ENCODE assay signal across 22 mouse cellular contexts in the genomic region with DNA sequence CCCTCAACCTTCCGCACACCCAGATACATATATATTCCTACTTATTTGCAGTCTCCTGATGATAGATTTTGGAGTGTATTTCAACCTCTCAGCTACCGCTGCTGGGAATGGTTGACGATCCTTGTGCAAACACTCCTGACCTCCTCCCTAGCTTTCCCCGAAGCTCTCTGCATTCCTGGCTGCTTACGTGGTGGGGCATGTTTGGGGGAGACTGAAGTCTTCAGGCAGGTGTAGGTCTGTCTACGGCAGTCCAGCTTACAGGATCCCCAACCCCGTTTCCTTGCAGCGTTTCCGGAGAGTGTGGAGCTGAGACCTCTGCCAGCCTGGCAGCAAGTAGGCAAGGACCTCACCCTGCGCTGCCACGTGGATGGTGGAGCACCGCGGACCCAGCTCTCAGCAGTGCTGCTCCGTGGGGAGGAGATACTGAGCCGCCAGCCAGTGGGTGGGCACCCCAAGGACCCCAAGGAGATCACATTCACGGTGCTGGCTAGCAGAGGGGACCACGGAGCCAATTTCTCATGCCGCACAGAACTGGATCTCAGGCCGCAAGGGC. TPM values are rescaled to one million over a fixed set of nuclear protein-coding genes. Genes with fewer than 3 reads are reported as not detected.
DNase-seq lines count a peak whose midpoint lies in the region; ATAC-seq lines count a peak whose summit lies in the region.
"Had no signal": no experiment of that assay in that cellular context is flagged by ENCODE, and none has a peak within 500 bp of the region (broad histone marks: within the 10 kb centered on the region; RNA-seq: fewer than 3 reads in every experiment).

No protein-coding gene starts in this region.

- no peaks in the 10 kb centered on the region for H3K36me3 ChIP-seq in heart, embryonic 11.5 days (ENCODE audit: control insufficient read depth, insufficient read depth, low read length)
- H3K36me3 ChIP-seq: embryonic facial prominence, embryonic 12.5 days; midbrain, embryonic 15.5 days had no signal

- peaks cover 12% of the 10 kb centered on the region for H3K4me1 ChIP-seq in heart, embryonic 11.5 days (ENCODE audit: control insufficient read depth, insufficient read depth, low read length)

- H3K27me3 ChIP-seq in heart, embryonic 11.5 days (ENCODE audit: control insufficient read depth, insufficient read depth, low read length) = peaks cover 36% of the 10 kb centered on the region
- H3K27me3 ChIP-seq: CH12.LX had no signal

- no peak overlapping the region for H3K27ac ChIP-seq in heart, embryonic 11.5 days (ENCODE audit: low read depth, low read length)
- H3K27ac ChIP-seq: embryonic facial prominence, embryonic 12.5 days; gastrocnemius, adult 2 months; hindbrain, embryonic 14.5 days; limb, embryonic 15.5 days; midbrain, embryonic 15.5 days had no signal

- no peak overlapping the region for H3K9ac ChIP-seq in heart, embryonic 11.5 days (ENCODE audit: low read depth, low read length)
- H3K9ac ChIP-seq: embryonic facial prominence, embryonic 12.5 days; hindbrain, embryonic 14.5 days; limb, embryonic 15.5 days; midbrain, embryonic 15.5 days had no signal

- DNase-seq in heart, adult 11 months = peak; percentile 90
- DNase-seq in urinary bladder, postnatal 14 days (ENCODE audit: low spot score) = peak; percentile 70
- no peak for DNase-seq in urinary bladder, postnatal 25 days (ENCODE audit: low spot score)
- peak; percentile 78 for DNase-seq in lung, postnatal 36 days
- no peak for DNase-seq in adrenal gland, postnatal 4 days (ENCODE audit: low spot score in 2 of 2)
- DNase-seq in cerebellum, postnatal 14 days = no peak
- DNase-seq: adrenal gland, adult 8-10 months; cerebellum, adult 11 months; gastrocnemius, adult 2 months; heart, adult 18-20 months; kidney, adult 8-10 months; kidney, postnatal 36 days; retina, postnatal 1 day; right cerebral cortex, postnatal 4 days had no signal

- H3K4me3 ChIP-seq in heart, embryonic 11.5 days (ENCODE audit: low read depth, low read length) = no peak overlapping the region
- H3K4me3 ChIP-seq: embryonic facial prominence, embryonic 12.5 days; gastrocnemius, adult 2 months; limb, embryonic 15.5 days; midbrain, embryonic 15.5 days had no signal

- 67% methylated on average over 19 of the region's 19 CpGs for WGBS in heart, embryonic 11.5 days (ENCODE audit: insufficient replicate concordance)

- no peak for ATAC-seq in heart, embryonic 11.5 days (replicated peaks; ENCODE audit: insufficient number of reproducible peaks, low FRiP score, low TSS enrichment)
- no peak for ATAC-seq in megakaryocyte, adult 5-6 weeks (ENCODE audit: poor library complexity, severe bottlenecking)
- ATAC-seq: midbrain, embryonic 15.5 days had no signal

- no peaks in the 10 kb centered on the region for H3K9me3 ChIP-seq in heart, embryonic 11.5 days (replicated peaks; ENCODE audit: control insufficient read depth, low read length)
- H3K9me3 ChIP-seq: embryonic facial prominence, embryonic 12.5 days; limb, embryonic 15.5 days; midbrain, embryonic 15.5 days had no signal

- H3K4me2 ChIP-seq in heart, embryonic 11.5 days = no peak overlapping the region
- H3K4me2 ChIP-seq: embryonic facial prominence, embryonic 12.5 days; hindbrain, embryonic 14.5 days; limb, embryonic 15.5 days; midbrain, embryonic 15.5 days had no signal

RNA-seq across cellular contexts. Expression of a gene that starts 3.8 kb away (rescaled TPM):
- polyA plus RNA-seq in heart, embryonic 11.5 days (2014; fragmentation: Nextera tagmentation; extraction: Ambion mirVana) = 18.9 and 25.4 TPM in 2 replicates
- 0.91 and 1.1 TPM in 2 replicates for total RNA-seq in megakaryocyte, adult 5-6 weeks (2015)
- 0.44 and 2.4 TPM in 2 replicates for total RNA-seq in megakaryocyte, adult 5-6 weeks (2017)
- total RNA-seq in adrenal gland, postnatal 4 days (2021) = 1 to 10 TPM; 3.8 to 4.5 TPM

RNA-seq across cellular contexts. Expression of a gene that starts 6.5 kb away (rescaled TPM):
- not detected in 2 replicates for polyA plus RNA-seq in heart, embryonic 11.5 days (2014; fragmentation: Nextera tagmentation; extraction: Ambion mirVana)
- not detected in 2 replicates for total RNA-seq in megakaryocyte, adult 5-6 weeks (2015)
- total RNA-seq in megakaryocyte, adult 5-6 weeks (2017) = not detected in 2 replicates
- total RNA-seq in adrenal gland, postnatal 4 days (2021) = 1 to 10 TPM in 1 of 2 experiments, under 1 TPM in 1; 0.81 to 1.3 TPM
- total RNA-seq: gastrocnemius, adult 2 months; heart, adult 18-20 months had no signal

RNA-seq across cellular contexts. Expression of a gene that starts 9.5 kb away (rescaled TPM):
- polyA plus RNA-seq in heart, embryonic 11.5 days (2014; fragmentation: Nextera tagmentation; extraction: Ambion mirVana) = 8.1 and 8.5 TPM in 2 replicates
- 9.6 and 15.3 TPM in 2 replicates for total RNA-seq in megakaryocyte, adult 5-6 weeks (2015)
- 19.5 and 20.5 TPM in 2 replicates for total RNA-seq in megakaryocyte, adult 5-6 weeks (2017)
- total RNA-seq in adrenal gland, postnatal 4 days (2021) = 10 to 100 TPM in 1 of 2 experiments, 1 to 10 TPM in 1; 10.0 to 11.7 TPM

RNA-seq across cellular contexts. Expression of a gene that starts 22.8 kb away (rescaled TPM):
- polyA plus RNA-seq in heart, embryonic 11.5 days (2014; fragmentation: Nextera tagmentation; extraction: Ambion mirVana) = 140 and 147 TPM in 2 replicates
- 47.3 and 63.6 TPM in 2 replicates for total RNA-seq in megakaryocyte, adult 5-6 weeks (2015)
- 44.5 and 50.3 TPM in 2 replicates for total RNA-seq in megakaryocyte, adult 5-6 weeks (2017)
- total RNA-seq in adrenal gland, postnatal 4 days (2021) = 10 to 100 TPM; 96.9 to 97.0 TPM

RNA-seq across cellular contexts. Expression of a gene that starts 41.6 kb away (rescaled TPM):
- polyA plus RNA-seq in heart, embryonic 11.5 days (2014; fragmentation: Nextera tagmentation; extraction: Ambion mirVana) = 0.28 and 1.8 TPM in 2 replicates
- 1.2 TPM in 1 of 2 replicates, not detected in the other for total RNA-seq in megakaryocyte, adult 5-6 weeks (2015)
- total RNA-seq in megakaryocyte, adult 5-6 weeks (2017) = not detected in 2 replicates
- not detected for total RNA-seq in adrenal gland, postnatal 4 days (2021)
- total RNA-seq: gastrocnemius, adult 2 months; heart, adult 18-20 months had no signal
- polyA plus RNA-seq: heart, postnatal 0 days; limb, embryonic 15.5 days had no signal

Comparison
In these comparisons a context has a peak if more than half of its experiments do, and no peak if none do; other contexts are left out.
1. DNase-seq: peak in heart, adult 11 months (single experiment), urinary bladder, postnatal 14 days (single experiment) and lung, postnatal 36 days (single experiment); none in urinary bladder, postnatal 25 days (single experiment), adrenal gland, postnatal 4 days (0 of 2) and cerebellum, postnatal 14 days (0 of 2).